Mouse (Mus musculus): ENCODE data around the gene Rhog. TPM values are rescaled to one million over a fixed set of nuclear protein-coding genes. Genes with fewer than 3 reads are reported as not detected.

The Rhog gene
- polyA plus RNA-seq, 1 experiment from 2014 or later, result 35.3 TPM

DNA sequence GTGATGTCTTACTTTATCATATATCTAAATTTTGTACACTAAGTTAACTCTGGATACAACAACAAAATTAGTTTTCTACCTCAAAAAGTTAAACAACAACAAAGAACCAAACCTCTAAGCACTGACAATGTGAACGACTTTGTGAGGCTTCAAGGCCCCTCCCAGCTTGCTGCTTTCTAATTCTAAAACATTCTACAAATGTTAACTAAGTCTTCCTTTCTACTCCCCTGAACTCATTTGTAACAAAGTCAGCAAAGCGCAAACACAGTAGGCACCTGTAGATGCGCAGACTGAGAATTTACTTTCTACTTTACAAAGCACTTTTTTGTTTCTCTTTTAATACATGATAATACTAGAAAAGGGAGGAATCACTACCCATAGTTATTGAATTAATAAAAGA is 55.3 kb downstream of the Rhog start:
- no peaks in the 10 kb centered on the region for H3K9me3 ChIP-seq (ENCODE audit: control insufficient read depth, low read length)
- H3K27ac ChIP-seq (ENCODE audit: low read depth, low read length), result no peak overlapping the region
- no peak overlapping the region for H3K4me3 ChIP-seq (ENCODE audit: low read depth, low read length)
- DNase-seq (ENCODE audit: low spot score) (no peak), ATAC-seq (ENCODE audit: low FRiP score) (no peak)
- no peaks in the 10 kb centered on the region for H3K4me1 ChIP-seq (replicated peaks; ENCODE audit: control insufficient read depth, insufficient read depth, low read length)
- H3K4me2 ChIP-seq (replicated peaks; ENCODE audit: low read depth, low read length), result no peak overlapping the region
- H3K9ac ChIP-seq (ENCODE audit: low read depth, low read length), result no peak overlapping the region
- WGBS, result 83% methylated on average over 3 of the region's 3 CpGs
- no peaks in the 10 kb centered on the region for H3K36me3 ChIP-seq (ENCODE audit: control insufficient read depth, insufficient read depth, low read length)
- no peaks in the 10 kb centered on the region for H3K27me3 ChIP-seq (ENCODE audit: control insufficient read depth, insufficient read depth, low read length)

DNA sequence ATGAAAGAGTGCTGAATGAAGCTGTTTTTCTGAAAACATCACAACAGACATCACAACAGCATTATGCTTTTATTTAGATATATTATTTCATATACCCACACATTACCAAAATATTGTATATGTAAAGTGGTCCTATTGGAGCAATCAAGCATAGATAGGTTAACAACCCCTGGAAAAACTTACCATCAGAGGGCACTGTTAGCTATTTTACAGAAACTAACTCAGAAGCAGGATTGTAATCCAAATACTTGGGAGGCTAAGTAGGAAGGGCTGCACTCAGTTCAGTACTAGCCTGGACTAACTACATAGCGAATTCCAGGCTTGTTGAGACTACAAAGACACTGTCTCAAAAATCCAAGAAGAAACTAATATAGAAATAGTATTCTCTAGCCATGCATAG is 63.5 kb downstream of the Rhog start:
- Histone ChIP-seq H3K4me2 (replicated peaks; ENCODE audit: low read depth, low read length) (no peak overlapping the region), H3K4me3 (ENCODE audit: low read depth, low read length) (no peak overlapping the region), H3K9ac (ENCODE audit: low read depth, low read length) (no peak overlapping the region), H3K27me3 (ENCODE audit: control insufficient read depth, insufficient read depth, low read length) (no peaks in the 10 kb centered on the region), H3K36me3 (ENCODE audit: control insufficient read depth, insufficient read depth, low read length) (peaks cover 3% of the 10 kb centered on the region; the same call in 1 of the 2 replicates), H3K4me1 (replicated peaks; ENCODE audit: control insufficient read depth, insufficient read depth, low read length) (no peaks in the 10 kb centered on the region), H3K27ac (ENCODE audit: low read depth, low read length) (no peak overlapping the region), H3K9me3 (ENCODE audit: control insufficient read depth, low read length) (no peaks in the 10 kb centered on the region)
- no peak for DNase-seq (ENCODE audit: low spot score)
- 92% methylated on average over 1 of the region's 1 CpGs for WGBS
- ATAC-seq (ENCODE audit: low FRiP score), result no peak

Other genes with a start within 250 kb of the Rhog start
- gene Il18bp, start 237.4 kb downstream of the Rhog start, polyA plus RNA-seq (2014; fragmentation: Nextera tagmentation; extraction: Ambion mirVana), result 3.1 and 4.4 TPM in 2 replicates
- 27.1 and 29.8 TPM in 2 replicates for gene Rnf121, start 190.6 kb downstream of the Rhog start, polyA plus RNA-seq (2014; fragmentation: Nextera tagmentation; extraction: Ambion mirVana)
- gene Xndc1, start 190.5 kb downstream of the Rhog start, polyA plus RNA-seq (2014; fragmentation: Nextera tagmentation; extraction: Ambion mirVana), result 19.5 and 23.3 TPM in 2 replicates
- 1.0 and 2.0 TPM in 2 replicates for gene Xntrpc, start 190.3 kb downstream of the Rhog start, polyA plus RNA-seq (2014; fragmentation: Nextera tagmentation; extraction: Ambion mirVana)
- 0.28 and 0.42 TPM in 2 replicates for gene Trpc2, start 172.9 kb downstream of the Rhog start, polyA plus RNA-seq (2014; fragmentation: Nextera tagmentation; extraction: Ambion mirVana)
- 0.88 and 0.96 TPM in 2 replicates for gene Art1, start 154.3 kb downstream of the Rhog start, polyA plus RNA-seq (2014; fragmentation: Nextera tagmentation; extraction: Ambion mirVana)
- gene Art5, start 146.6 kb downstream of the Rhog start, polyA plus RNA-seq (2014; fragmentation: Nextera tagmentation; extraction: Ambion mirVana), result 2.2 and 2.3 TPM in 2 replicates
- not detected in 2 replicates for gene Chrna10, start 139.2 kb downstream of the Rhog start, polyA plus RNA-seq (2014; fragmentation: Nextera tagmentation; extraction: Ambion mirVana)
- gene Nup98, start 45.9 kb downstream of the Rhog start, polyA plus RNA-seq (2014; fragmentation: Nextera tagmentation; extraction: Ambion mirVana), result 40.0 and 42.1 TPM in 2 replicates
- 47.4 and 50.3 TPM in 2 replicates for gene Pgap2, start 45.8 kb downstream of the Rhog start, polyA plus RNA-seq (2014; fragmentation: Nextera tagmentation; extraction: Ambion mirVana)
- gene Stim1, start 11.8 kb upstream of the Rhog start, polyA plus RNA-seq (2014; fragmentation: Nextera tagmentation; extraction: Ambion mirVana), result 9.3 and 10.3 TPM in 2 replicates
- 189 and 213 TPM in 2 replicates for gene Rrm1, start 185.6 kb upstream of the Rhog start, polyA plus RNA-seq (2014; fragmentation: Nextera tagmentation; extraction: Ambion mirVana)
- 0.31 and 1.1 TPM in 2 replicates for gene Olfr543, start 225.6 kb upstream of the Rhog start, polyA plus RNA-seq (2014; fragmentation: Nextera tagmentation; extraction: Ambion mirVana)
- 0.08 and 0.23 TPM in 2 replicates for gene Olfr544, start 232.3 kb upstream of the Rhog start, polyA plus RNA-seq (2014; fragmentation: Nextera tagmentation; extraction: Ambion mirVana)
- gene Olfr545, start 243.5 kb upstream of the Rhog start, polyA plus RNA-seq (2014; fragmentation: Nextera tagmentation; extraction: Ambion mirVana), result not detected in 2 replicates

Data from hindbrain, embryonic 11.5 days (tissue).